Mouse (Mus musculus) limb, embryonic 13.5 days (tissue): Measurements from ENCODE around the gene Gm14085. TPM values are rescaled to one million over a fixed set of nuclear protein-coding genes. Genes with fewer than 3 reads are reported as not detected.
"Not testable (repeated sequence)": the region's sequence is repeated elsewhere in the genome, so short reads cannot be mapped to it uniquely, and the experiment has no call there.

ENCODE experiments used
- ATAC-seq: fragments of 200-750 bp; cut with Nextera tagmentation; 2 replicates; pipeline ENCODE4 v1.8.0; 2017; ENCODE audit warnings: low read depth, moderate number of reproducible peaks, moderate TSS enrichment; ENCODE audit not compliant: low FRiP score
- H3K27ac ChIP-seq: fragments of 300-500 bp; sonication (generic); 2 replicates; pipeline ENCODE4 v1.5.1; 2015; ENCODE audit warnings: inconsistent platforms, mild to moderate bottlenecking, moderate library complexity
- H3K27me3 ChIP-seq: fragments of 300-500 bp; sonication (generic); 2 replicates; pipeline ENCODE4 v1.6.1; 2015; ENCODE audit warnings: mild to moderate bottlenecking, inconsistent platforms
- H3K36me3 ChIP-seq: fragments of 300-500 bp; sonication (generic); 2 replicates; pipeline ENCODE4 v1.6.1; 2015; ENCODE audit warnings: inconsistent platforms, mild to moderate bottlenecking, moderate library complexity
- H3K4me1 ChIP-seq: fragments of 300-500 bp; sonication (generic); 2 replicates; pipeline ENCODE4 v1.6.1; 2015; ENCODE audit warnings: inconsistent platforms
- H3K4me2 ChIP-seq: fragments of 300-500 bp; sonication (generic); replicated peaks from 2 replicates; pipeline ENCODE4 v1.6.1; 2015; ENCODE audit warnings: inconsistent platforms, mild to moderate bottlenecking, moderate library complexity
- H3K4me3 ChIP-seq: fragments of 300-500 bp; sonication (generic); 2 replicates; pipeline ENCODE4 v1.5.1; 2015; ENCODE audit warnings: moderate library complexity, mild to moderate bottlenecking, inconsistent platforms
- H3K9ac ChIP-seq: fragments of 300-500 bp; sonication (generic); 2 replicates; pipeline ENCODE4 v1.6.1; 2015; ENCODE audit warnings: mild to moderate bottlenecking, inconsistent platforms
- H3K9me3 ChIP-seq: fragments of 300-500 bp; sonication (generic); 2 replicates; pipeline ENCODE4 v1.6.1; 2016; ENCODE audit warnings: inconsistent platforms
- WGBS: fragments of 180-500 bp; shearing (Covaris S2); methylation state at CpG from one replicate; pipeline ENCODE4 v1.1.7; 2015; 5-methylcytosine and 5-hydroxymethylcytosine counted together
- polyA plus RNA-seq: library from polyadenylated mRNA; unstranded; fragments of >200 nt; fragmentation: Nextera tagmentation; extraction: Ambion mirVana; gene quantifications from 2 replicates; pipeline ENCODE4 v1.2.1, GENCODE M21; 2015

The Gm14085 gene
- polyA plus RNA-seq, 1 experiment from 2014 or later = not detected

GRCm38 (mm10) chr2:122486122-122486521, 1.4 kb downstream of the Gm14085 start:
- not testable (repeated sequence) for ATAC-seq, H3K27ac ChIP-seq, H3K4me2 ChIP-seq, H3K9me3 ChIP-seq, H3K36me3 ChIP-seq, H3K4me3 ChIP-seq, H3K9ac ChIP-seq, H3K27me3 ChIP-seq, H3K4me1 ChIP-seq

GRCm38 (mm10) chr2:122486674-122487073, 1.9 kb downstream of the Gm14085 start:
- Histone ChIP-seq H3K4me1 (no peaks in the 10 kb centered on the region), H3K9me3 (no peaks in the 10 kb centered on the region), H3K27me3 (no peaks in the 10 kb centered on the region), H3K27ac (no peak overlapping the region), H3K4me2 (no peak overlapping the region), H3K36me3 (no peaks in the 10 kb centered on the region), H3K9ac (no peak overlapping the region), H3K4me3 (no peak overlapping the region)
- no peak for ATAC-seq
- 83% methylated on average over 2 of the region's 2 CpGs for WGBS

- H3K36me3 ChIP-seq, H3K9me3 ChIP-seq, H3K9ac ChIP-seq, H3K4me3 ChIP-seq, H3K4me1 ChIP-seq, H3K4me2 ChIP-seq, ATAC-seq, H3K27me3 ChIP-seq, H3K27ac ChIP-seq: not testable (repeated sequence)
- WGBS = 93% methylated on average over 1 of the region's 1 CpGs
Measured at GRCm38 (mm10) chr2:122529696-122530095, 45.0 kb downstream of the Gm14085 start.

GRCm38 (mm10) chr2:122531290-122531689, 46.5 kb downstream of the Gm14085 start:
- H3K4me3 ChIP-seq = no peak overlapping the region
- H3K27me3 ChIP-seq = no peaks in the 10 kb centered on the region
- no peaks in the 10 kb centered on the region for H3K4me1 ChIP-seq
- no peak for ATAC-seq
- no peak overlapping the region for H3K4me2 ChIP-seq
- H3K27ac ChIP-seq = no peak overlapping the region
- no peaks in the 10 kb centered on the region for H3K36me3 ChIP-seq
- no peaks in the 10 kb centered on the region for H3K9me3 ChIP-seq
- H3K9ac ChIP-seq = no peak overlapping the region
- 87% methylated on average over 7 of the region's 7 CpGs for WGBS

GRCm38 (mm10) chr2:122531726-122532125, 47.0 kb downstream of the Gm14085 start:
- Histone ChIP-seq H3K27ac (no peak overlapping the region), H3K36me3 (no peaks in the 10 kb centered on the region), H3K9me3 (no peaks in the 10 kb centered on the region), H3K4me1 (no peaks in the 10 kb centered on the region), H3K27me3 (no peaks in the 10 kb centered on the region), H3K4me3 (no peak overlapping the region), H3K9ac (no peak overlapping the region), H3K4me2 (no peak overlapping the region)
- no peak for ATAC-seq
- 80% methylated on average over 2 of the region's 2 CpGs for WGBS

GRCm38 (mm10) chr2:122532136-122532801, 47.5 kb downstream of the Gm14085 start:
- Histone ChIP-seq H3K9ac (no peak overlapping the region), H3K36me3 (no peaks in the 10 kb centered on the region), H3K9me3 (no peaks in the 10 kb centered on the region), H3K27me3 (no peaks in the 10 kb centered on the region), H3K27ac (no peak overlapping the region), H3K4me2 (no peak overlapping the region), H3K4me1 (no peaks in the 10 kb centered on the region), H3K4me3 (no peak overlapping the region)
- no peak for ATAC-seq
- WGBS = 83% methylated on average over 2 of the region's 2 CpGs

- H3K36me3 ChIP-seq = no peaks in the 10 kb centered on the region
- H3K27ac ChIP-seq = no peak overlapping the region
- H3K9ac ChIP-seq = no peak overlapping the region
- WGBS = 88% methylated on average over 2 of the region's 2 CpGs
- H3K9me3 ChIP-seq = no peaks in the 10 kb centered on the region
- no peaks in the 10 kb centered on the region for H3K4me1 ChIP-seq
- no peak overlapping the region for H3K4me2 ChIP-seq
- H3K27me3 ChIP-seq = no peaks in the 10 kb centered on the region
- H3K4me3 ChIP-seq = no peak overlapping the region
- no peak for ATAC-seq
Measured at GRCm38 (mm10) chr2:122532802-122533186, 48.1 kb downstream of the Gm14085 start.

- H3K27ac ChIP-seq = no peak overlapping the region
- no peak overlapping the region for H3K9ac ChIP-seq
- no peaks in the 10 kb centered on the region for H3K4me1 ChIP-seq
- H3K4me2 ChIP-seq = no peak overlapping the region
- no peak for ATAC-seq
- H3K36me3 ChIP-seq = no peaks in the 10 kb centered on the region
- no peaks in the 10 kb centered on the region for H3K27me3 ChIP-seq
- WGBS = 91% methylated on average over 2 of the region's 2 CpGs
- H3K9me3 ChIP-seq = no peaks in the 10 kb centered on the region
- H3K4me3 ChIP-seq = no peak overlapping the region
Measured at GRCm38 (mm10) chr2:122533378-122533777, 48.6 kb downstream of the Gm14085 start.

- no peak for ATAC-seq
Measured at GRCm38 (mm10) chr2:122534671-122535070, 49.9 kb downstream of the Gm14085 start.

GRCm38 (mm10) chr2:122558317-122558716, 73.6 kb downstream of the Gm14085 start:
- H3K36me3 ChIP-seq = no peaks in the 10 kb centered on the region

More at GRCm38 (mm10) chr2:122534671-122535070, 49.9 kb downstream of the Gm14085 start:
- H3K27ac ChIP-seq = no peak overlapping the region
- H3K4me3 ChIP-seq = no peak overlapping the region
- H3K27me3 ChIP-seq = no peaks in the 10 kb centered on the region
- no peak overlapping the region for H3K9ac ChIP-seq
- no peaks in the 10 kb centered on the region for H3K4me1 ChIP-seq
- no peak overlapping the region for H3K4me2 ChIP-seq
- H3K36me3 ChIP-seq = no peaks in the 10 kb centered on the region
- 78% methylated on average over 2 of the region's 2 CpGs for WGBS
- no peaks in the 10 kb centered on the region for H3K9me3 ChIP-seq

GRCm38 (mm10) chr2:122561221-122561620, 76.5 kb downstream of the Gm14085 start:
- Histone ChIP-seq H3K27ac (no peak overlapping the region), H3K9me3 (no peaks in the 10 kb centered on the region), H3K4me1 (no peaks in the 10 kb centered on the region), H3K4me2 (no peak overlapping the region), H3K9ac (no peak overlapping the region), H3K4me3 (no peak overlapping the region), H3K36me3 (no peaks in the 10 kb centered on the region), H3K27me3 (no peaks in the 10 kb centered on the region)
- WGBS = 90% methylated on average over 5 of the region's 5 CpGs
- no peak for ATAC-seq

More at GRCm38 (mm10) chr2:122558317-122558716, 73.6 kb downstream of the Gm14085 start:
- Histone ChIP-seq H3K9me3 (no peaks in the 10 kb centered on the region), H3K4me1 (no peaks in the 10 kb centered on the region), H3K27me3 (no peaks in the 10 kb centered on the region), H3K9ac (no peak overlapping the region), H3K27ac (no peak overlapping the region), H3K4me3 (no peak overlapping the region), H3K4me2 (no peak overlapping the region)
- WGBS = 35% methylated on average over 2 of the region's 2 CpGs
- ATAC-seq = no peak

GRCm38 (mm10) chr2:122562251-122562650, 77.5 kb downstream of the Gm14085 start:
- no peak for ATAC-seq
- H3K4me1 ChIP-seq = no peaks in the 10 kb centered on the region
- H3K9ac ChIP-seq = no peak overlapping the region
- H3K27ac ChIP-seq = no peak overlapping the region
- no peaks in the 10 kb centered on the region for H3K9me3 ChIP-seq
- no peaks in the 10 kb centered on the region for H3K36me3 ChIP-seq
- WGBS = 91% methylated on average over 1 of the region's 1 CpGs
- no peak overlapping the region for H3K4me3 ChIP-seq
- H3K4me2 ChIP-seq = no peak overlapping the region
- H3K27me3 ChIP-seq = no peaks in the 10 kb centered on the region

GRCm38 (mm10) chr2:122569439-122569838, 84.7 kb downstream of the Gm14085 start:
- H3K4me1 ChIP-seq = no peaks in the 10 kb centered on the region
- no peaks in the 10 kb centered on the region for H3K9me3 ChIP-seq
- ATAC-seq = peak; percentile 51; the same call in 1 of the 2 replicates
- no peak overlapping the region for H3K4me3 ChIP-seq
- H3K27ac ChIP-seq = no peak overlapping the region
- H3K27me3 ChIP-seq = no peaks in the 10 kb centered on the region
- H3K9ac ChIP-seq = no peak overlapping the region
- H3K36me3 ChIP-seq = no peaks in the 10 kb centered on the region
- no peak overlapping the region for H3K4me2 ChIP-seq
- 10% methylated on average over 3 of the region's 3 CpGs for WGBS
